Comparison of ENCODE assay signal across 1 mouse cellular context in the genomic region with DNA sequence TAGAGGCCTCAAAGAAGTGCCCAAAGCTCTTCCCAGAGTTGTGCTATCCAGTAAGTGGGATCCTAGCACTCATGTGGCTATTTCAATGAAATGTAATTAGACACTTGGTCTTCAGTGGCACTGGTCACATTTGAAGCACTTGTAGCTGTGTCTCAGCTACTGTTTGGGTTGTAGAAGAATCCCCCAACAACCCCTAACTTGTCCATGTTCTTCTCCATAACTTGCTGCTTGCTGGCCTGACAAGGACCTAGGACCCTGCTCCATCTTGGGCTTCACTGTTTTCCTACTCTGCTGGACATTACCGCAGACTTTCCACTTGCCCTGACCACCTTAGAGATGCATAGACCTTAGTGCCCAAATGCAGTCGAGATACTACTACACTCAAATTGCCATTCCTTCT.
TF ChIP-seq lines count a peak whose summit lies in the region.

No protein-coding gene starts in this region.

TF ChIP-seq in MEL, 35 proteins besides CTCF, POLR2A, EP300 and RAD21:
- TF ChIP-seq E2F4 (IDR thresholded peaks at IDR 0.05; ENCODE audit: borderline replicate concordance, low read depth, low read length) (no peak), MEF2A (IDR thresholded peaks at IDR 0.05; ENCODE audit: extremely low read depth, insufficient replicate concordance, low read depth, low read length, poor library complexity, severe bottlenecking) (no peak), TCF12 (IDR thresholded peaks at IDR 0.05; ENCODE audit: low read depth, low read length) (no peak)
